Mouse (Mus musculus) gastrocnemius, adult 18-20 months (tissue): ENCODE results near the gene 1520401A03Rik. TPM values are rescaled to one million over a fixed set of nuclear protein-coding genes. Genes with fewer than 3 reads are reported as not detected.

Experiments
- DNase-seq: peaks from one replicate; pipeline ENCODE4 v3.0.0; 2021; ENCODE audit warnings: low spot score
- total RNA-seq, 2 experiments: library from RNA; stranded (reverse); gene quantifications; 2 replicates each; pipeline ENCODE4 v1.2.3; 2021

1520401A03Rik gene
- total RNA-seq, 2 experiments from 2014 or later: not detected

DNA sequence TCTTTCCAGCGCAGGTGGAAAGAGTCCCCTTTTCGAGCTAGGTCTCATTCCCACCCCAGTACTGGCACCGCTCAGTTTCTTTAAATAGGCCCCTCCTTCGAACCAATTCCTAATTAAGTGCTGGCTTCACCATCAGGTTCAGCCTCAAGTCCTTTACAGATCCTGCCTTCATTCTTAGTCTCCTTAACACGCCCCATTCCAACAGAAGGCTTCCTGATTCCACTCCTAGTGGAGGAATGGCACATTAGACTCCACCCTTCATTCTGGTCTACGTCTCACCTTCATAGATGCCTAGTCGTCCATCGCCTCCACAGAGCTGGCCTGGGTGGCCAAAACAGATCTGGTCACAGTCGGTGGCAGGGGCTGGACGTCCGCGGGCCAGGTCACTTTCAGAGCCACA, 20.4 kb upstream of the 1520401A03Rik start:
- DNase-seq: no peak

DNA sequence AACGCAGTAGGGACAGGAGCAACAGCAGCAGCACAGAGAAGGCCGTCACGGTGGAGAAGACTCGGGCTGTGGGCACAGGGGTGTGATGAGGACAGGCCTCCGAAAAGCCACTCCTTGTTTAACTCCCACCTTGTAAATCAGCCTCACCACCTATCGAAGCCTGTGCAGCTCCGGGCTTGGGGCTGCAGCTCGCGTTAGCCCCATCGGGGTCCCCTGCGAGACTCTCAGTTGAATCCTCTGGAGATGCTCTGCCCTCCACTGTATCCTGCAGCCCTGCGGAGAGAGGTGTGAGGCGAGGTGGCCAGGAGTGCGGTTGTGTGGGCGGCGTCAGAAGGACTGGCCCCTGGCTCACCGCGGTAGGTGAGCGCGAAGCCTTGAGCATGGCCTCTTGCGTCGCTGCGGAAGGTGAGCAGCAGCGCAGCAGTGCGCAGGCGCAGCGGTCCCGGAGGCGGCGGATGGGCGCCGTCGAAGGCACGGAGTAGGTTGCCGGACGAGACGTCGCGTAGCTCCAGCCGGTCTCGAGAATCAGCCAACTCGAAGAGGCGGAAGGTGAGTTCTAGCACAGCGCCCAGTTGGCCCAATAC, 19.7 kb upstream of the 1520401A03Rik start:
- no peak for DNase-seq

DNA sequence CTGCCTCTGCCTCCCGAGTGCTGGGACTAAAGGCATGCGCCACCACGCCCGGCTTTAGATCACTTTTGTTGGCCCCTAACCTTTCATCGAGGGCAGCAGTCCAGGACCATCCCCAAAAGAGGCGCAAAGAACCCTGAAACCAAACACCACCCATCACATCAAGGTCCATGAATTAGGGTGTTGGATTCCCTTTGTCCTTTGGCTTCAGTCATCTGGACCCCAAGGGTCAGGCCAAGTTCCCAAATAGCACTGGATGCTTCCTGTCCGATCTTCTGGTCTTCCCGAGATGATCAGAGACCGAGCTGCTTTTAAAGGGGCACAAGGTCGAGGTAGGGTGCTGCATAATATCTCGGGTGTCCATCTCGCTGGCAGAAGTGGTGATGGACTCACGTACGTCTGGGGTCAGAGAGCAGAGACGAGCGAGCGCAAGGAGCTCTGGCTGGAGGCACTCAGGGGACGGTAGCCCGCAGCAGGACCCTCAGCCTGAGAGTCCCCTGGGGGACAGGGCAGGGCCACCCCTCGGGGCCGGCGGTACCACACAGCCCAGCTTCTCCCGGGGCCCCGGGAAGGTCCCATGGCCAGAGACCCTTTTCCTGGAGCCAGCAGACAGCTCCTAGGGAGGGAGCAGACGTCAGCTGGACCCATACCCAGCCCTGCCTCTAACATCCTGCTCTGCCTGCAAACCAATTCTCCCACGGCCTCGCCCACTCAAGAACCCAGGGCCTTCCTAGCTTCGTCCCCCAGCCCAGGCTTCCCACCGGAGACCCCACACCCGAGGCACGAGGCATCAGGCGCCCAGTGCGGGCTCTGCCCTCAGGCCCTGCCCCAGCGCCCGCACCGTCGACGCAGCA, 19.0 kb upstream of the 1520401A03Rik start:
- no peak for DNase-seq

DNA sequence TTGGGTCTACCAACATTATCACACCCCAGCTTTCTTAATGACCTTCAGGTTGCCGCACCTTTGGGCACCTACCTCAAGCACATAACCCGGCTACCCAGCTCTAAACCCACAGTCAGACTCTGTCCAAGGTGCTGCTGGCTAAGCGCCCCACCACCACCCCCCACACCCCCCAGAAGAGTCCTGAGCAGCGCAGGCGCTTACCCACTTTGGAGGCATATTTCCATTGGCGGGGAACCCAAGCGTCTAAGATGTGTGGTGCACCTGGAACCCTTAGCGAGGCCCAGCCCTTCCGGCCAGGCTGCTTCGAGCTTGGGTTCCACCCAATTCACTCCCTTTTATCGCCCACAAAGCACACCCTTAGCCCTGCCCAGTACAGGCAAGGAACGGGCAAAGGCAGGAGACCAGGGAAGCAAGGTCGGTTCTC, 18.0 kb upstream of the 1520401A03Rik start, which contains the start of gene Paqr4:
TSS of gene Paqr4 (minus strand) at position 270 of the 424 bp plus-strand sequence.
- DNase-seq: no peak

DNA sequence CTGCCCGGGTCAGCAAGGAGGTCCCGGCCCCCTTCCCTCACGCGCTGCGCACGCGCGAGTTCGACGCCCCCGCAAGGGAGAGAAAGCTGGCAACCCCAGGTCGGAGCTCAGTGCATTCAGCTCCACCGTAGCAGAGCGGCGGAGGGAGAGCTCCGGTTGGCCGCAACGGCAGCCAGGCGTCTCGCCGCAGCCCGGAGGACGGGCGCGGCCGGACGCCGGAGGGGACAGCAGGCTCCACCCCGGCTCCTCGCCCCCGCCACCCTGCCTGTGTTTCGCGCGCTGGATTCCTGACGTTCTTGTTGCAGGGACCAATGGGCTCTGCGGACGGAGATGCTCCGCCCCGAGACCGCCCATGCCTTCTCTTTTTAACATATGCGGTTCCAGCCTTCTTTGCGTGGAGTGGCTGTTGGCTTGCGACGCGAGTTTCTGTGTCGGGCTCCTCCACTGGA, 17.6 kb upstream of the 1520401A03Rik start:
- peak; percentile 88 for DNase-seq

DNA sequence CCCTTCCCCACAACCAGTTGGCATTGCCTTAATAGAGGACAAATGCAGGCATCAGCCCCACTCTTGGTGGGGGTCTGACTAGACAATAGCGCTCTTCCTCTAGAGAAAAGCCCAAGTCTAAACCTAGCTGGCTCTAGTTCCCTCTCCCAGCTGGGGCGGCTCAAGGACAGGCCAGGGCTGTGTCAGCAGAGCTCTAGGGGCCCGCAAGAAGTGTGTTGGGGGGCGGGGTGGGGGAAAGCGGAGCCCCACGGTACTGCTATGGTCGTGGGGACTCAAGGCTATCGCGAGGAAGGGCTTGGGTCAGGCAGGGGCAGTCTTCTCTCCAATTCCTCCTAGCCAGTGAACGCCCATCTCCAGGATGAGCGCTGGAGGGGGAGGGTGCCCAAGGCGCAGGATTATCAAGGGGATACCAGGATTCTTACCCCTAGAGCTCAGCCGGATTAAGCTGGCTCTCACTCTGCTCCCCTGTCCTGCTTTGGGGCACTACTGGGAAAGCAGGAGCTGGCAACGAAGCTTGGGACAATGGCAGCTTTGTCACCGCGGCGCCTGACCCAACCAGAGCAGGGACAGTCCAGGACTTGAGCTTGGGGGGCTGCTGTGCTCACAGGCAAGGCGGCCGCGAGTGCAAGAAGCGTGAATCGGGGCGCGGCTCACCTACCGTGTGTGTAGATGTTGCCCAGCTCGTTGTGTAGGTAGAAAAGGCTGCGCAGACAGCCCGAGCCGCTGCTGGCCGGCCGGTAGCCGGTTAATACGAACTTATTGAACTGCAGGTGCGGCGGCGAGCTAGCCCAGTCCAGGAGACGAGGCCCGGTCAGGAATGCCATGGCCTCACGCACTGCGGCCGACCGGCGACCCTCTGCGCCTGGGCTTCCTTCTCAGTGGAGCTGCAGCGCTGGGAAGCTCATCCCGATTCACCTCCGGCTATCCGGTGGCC, 16.9 kb upstream of the 1520401A03Rik start:
- no peak for DNase-seq

DNA sequence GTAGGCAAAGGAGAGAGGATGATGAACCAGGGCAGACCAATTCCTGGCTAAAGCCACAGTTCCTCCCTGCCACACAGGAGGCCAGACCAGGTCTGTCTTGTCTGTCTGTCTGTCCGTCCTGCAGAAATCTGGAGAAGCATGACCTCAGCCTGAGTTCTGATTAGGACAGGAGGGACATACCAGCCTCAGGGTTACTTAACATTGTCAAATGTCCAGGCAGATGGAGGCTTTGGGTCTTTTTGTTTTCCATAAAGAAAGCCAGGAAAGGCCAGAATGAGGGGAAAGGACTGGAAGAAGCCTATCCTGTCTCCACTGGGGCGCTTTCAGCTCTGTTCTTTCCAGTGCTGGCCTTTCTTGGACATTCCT, 16.2 kb upstream of the 1520401A03Rik start:
- DNase-seq: no peak

DNA sequence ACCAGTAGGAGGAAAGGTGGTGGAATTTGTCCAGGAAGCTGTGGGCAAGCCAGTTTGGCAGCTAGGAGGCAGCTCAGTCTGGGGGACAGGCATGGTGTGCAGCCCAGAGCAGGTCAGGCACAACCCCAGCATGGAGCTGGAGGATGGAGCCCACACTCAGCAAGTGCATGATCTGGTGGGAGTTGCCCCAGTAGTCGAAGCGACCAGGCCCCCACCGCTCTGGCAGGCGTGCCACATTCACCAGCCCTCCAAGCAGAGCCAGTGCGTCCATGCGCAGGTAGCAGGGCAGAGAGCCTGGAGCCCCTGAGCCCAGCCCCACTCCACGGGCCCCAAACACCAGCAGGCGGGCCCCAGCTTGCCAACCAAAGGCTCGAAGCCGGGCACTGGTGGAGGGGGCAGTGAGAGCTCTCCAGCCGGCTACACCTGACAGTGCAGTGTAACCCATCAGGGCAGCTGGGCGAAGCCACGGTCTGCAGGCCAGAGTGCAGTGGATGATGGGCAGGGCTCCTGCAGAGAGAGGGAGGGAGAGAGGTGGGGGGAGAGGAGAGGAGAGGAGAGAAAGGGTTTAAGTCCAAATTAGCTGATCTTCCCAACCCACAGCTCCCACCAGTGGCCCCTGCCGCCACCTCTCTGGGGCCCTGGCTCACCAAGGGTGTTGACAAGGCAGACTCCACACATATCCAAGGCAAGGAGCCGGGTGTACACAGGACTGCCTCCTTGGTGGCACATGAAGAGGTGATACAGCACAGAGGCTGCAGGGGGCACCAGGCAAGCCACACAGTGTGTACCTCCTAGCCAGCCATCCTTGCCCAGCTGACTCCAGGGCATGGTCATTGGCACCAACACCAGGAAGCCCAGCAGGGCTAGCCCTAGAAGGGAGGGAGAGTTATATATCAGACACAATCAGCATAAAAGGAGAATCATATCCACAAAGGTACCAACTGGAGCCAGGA, 15.2 kb upstream of the 1520401A03Rik start:
- no peak for DNase-seq

DNA sequence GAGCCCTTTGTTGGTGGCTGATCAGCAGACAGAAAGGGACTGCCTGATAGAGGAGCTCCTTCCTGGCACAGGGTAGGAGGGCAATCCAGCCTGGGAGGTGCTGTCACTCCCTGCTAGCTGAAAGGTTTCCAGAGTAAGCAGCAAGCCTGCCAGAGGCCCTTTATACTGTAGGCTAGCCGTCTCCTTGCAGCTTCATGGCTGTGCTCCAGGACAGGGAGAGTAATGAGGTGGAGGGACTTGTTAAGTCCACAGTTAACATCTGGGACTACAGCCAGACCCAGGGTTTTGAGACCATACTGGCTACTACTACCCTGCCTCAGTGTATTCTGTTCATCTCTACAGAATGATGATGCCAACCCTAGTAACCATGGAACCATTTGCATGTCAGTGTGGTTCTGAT, 11.8 kb upstream of the 1520401A03Rik start:
- no peak for DNase-seq

DNA sequence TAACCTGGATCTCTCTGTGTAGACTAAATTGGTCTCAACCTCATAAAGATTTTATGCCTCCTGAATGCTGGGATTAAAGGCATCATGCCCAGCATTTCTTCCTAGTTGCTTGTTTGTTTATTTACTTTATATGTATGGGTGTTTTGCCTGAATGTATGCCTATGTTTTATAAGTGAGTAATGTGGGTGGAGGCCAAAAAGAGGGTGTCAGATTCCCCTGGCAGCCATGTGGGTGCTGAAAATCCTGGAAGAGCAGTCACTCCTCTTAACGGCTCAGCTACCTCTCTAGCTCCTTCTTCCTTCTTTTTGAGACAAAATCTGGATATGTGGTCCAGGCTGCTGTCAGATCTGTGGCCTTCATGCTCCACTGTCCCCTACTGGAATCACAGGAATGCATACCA, 7.9 kb upstream of the 1520401A03Rik start:
- no peak for DNase-seq

DNA sequence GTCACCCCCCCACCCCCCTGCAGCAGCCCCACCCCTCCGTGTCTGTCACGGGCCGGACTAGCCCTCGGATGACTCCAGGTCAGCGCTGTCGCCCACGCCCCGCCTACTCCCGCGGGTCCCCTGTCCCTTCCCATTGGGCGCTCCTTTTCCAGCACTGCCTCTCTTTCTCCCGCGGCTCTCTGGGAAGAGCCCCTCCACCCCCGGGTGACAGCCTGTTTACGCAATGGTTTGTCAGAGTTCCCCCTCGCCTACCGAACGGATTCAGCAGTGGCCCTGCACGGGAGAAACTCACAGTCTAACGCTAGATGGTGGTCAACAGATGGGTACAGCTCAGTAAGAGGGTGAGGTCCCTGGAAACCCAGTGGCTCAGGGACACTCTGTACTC, 4.2 kb upstream of the 1520401A03Rik start:
- peak; percentile 81 for DNase-seq

DNA sequence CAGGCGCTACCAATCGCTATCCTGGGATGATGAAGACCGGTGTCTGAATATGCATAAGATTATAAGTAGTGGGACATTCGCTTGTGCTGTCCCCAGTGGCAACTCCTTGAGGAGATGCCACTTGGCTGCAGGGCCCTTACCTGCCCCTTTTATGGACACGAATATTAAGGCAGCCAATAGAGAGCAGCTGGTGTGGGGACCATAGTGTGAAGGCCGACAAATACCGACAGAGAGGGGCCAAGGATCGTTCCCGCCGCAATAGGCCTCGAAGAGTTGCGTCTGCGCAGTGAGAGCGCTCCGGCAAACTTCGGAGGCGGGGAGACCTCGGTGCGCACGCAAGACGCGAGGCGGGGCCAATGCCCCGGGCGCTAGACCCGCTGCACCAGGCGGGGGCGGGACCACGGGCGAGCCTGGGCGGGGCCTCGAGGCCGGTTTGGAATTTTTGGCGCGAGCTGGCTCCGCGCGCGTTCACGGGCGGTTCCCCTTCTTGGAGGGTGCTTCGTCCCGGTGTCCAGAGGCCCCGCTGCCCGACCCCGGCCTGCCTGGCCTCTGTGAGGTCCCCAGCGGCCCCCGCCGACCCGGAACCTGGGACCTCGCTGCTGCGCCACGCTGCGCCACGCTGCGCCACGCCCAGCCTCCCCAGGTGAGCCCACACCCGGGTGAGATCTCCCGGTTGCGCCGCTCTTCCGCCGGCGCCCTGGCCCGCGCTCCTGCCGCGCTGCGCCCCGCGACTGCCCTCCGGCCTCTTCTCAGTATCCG, 3.6 kb upstream of the 1520401A03Rik start, which contains the start of gene Pkmyt1:
TSS of gene Pkmyt1 (plus strand) at position 338 of the 759 bp plus-strand sequence.
- peak; percentile 94 for DNase-seq

DNA sequence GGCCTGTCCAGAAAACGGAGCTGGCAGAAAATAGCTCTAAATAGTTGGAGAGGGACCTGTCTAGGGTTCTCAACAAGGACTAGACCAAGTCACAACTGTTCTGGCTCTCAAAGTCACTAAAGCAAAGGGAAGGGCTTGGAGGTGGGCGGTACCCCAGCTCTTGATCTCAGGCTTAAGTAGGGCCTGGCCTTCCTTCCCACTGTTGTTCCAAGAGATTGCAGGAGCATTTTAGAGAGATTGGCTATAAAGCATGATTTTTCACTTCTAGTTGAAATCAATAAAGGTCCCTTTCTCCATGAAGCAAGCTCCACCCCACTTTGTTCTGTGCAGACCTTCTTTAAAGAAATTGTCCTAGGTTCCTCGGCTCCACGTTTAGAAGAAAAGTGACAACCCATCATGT, 2.9 kb upstream of the 1520401A03Rik start:
- no peak for DNase-seq

DNA sequence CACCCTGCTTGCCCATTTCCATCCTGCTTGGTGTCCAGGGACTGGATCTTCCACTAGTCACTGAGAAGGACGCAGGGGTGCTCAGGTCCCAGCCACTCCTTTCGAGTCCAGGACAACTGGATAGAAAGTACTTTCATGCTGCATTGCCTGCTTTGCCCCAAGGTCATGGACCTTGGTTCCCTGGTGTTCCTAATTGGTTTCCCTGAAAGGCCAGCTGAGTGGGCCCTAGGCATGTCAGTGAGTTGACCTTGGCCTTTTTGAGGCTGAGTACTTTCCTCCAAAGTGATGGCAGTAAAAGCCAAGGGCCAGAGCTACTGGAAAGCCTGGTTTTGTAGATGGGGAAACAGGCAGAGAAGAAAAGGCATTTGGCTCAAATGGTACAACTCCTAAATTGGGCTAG, 697 bp downstream of the 1520401A03Rik start:
- DNase-seq: no peak

DNA sequence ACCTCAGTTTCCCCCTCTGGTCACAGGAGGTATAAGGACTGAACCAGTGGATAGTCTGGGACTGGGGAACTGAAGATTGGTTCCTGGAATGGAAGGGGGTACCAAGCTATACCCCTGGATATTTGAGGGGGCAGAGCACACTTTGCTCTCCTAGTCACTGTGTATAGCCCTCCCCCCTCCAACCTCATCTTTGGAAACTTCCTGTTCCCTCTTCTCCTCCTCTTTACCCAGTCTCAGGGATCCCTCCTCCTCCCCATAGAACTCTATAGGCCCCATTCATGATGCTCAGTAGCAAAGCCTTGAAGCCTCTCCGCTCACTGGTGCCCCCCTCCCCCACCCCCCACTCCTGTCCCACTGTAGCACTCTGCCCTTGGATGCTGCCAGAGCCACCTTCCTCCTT, 3.1 kb downstream of the 1520401A03Rik start:
- DNase-seq: no peak

DNA sequence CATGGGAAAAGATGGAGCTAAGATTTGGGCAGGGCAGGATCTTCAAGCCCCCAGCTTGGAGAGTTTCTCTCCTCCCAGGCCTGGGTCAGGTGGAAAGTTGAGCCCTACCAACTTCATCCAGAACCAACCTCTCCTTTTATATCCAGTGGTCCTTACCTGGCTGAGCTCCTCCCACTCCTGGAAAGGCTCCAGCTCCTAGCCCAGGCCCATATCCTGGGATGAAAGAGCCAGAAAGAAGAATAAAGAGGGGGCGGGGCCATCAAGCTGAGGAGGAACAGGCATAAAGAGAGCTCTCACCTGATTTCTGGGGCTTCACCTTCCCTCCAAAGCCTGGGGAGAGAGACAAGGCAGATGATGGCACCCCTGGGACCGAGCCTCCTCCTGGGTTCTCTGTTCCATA, 5.6 kb downstream of the 1520401A03Rik start:
- DNase-seq: no peak

DNA sequence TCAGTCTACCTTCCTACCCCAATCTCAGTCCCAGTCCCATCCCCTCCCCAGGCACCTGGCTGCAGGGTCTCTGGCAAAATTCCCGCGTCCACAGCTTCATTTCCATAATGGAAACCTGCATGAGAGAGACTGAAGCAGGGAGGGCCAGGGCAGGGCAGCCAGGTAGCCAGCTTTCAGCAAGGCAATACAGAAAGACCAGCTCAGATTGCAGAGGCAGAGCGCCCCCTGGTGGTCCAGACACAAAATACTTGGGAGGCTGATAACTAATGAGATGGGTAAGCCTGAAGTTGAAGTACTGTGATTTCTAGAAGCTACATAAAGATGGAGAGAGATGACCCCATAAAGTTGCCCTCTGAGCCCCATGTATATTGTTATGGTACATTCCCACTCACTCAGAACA, 16.4 kb downstream of the 1520401A03Rik start:
- peak; percentile 59 for DNase-seq

DNA sequence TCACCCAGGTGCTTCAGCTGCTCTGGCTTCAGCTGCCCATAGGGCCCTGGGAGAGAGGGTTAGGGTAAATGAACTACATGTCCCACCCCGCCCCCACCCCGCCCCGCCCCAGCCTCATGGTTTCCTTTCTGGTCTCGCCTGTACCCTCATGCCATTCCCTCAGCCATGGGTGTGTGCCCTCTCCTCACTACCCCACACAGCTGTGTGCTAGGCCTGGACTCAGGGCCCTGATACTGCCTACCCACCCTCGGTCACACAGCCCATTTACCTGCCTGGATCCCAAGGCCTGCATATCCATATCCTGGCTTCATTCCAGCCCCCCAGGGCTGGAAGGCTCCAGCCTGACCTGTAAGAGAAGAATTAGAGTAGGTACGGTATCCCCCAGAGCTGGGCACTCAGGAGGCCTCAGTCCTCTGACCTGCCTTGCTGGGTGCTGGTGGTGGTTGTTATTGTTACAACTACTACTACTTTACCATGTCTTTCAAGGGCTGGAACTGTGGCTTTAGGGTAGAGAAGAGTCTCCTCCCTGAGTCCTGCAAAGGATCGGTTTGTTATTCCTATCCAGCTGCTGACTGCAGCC, 17.0 kb downstream of the 1520401A03Rik start:
- no peak for DNase-seq

DNA sequence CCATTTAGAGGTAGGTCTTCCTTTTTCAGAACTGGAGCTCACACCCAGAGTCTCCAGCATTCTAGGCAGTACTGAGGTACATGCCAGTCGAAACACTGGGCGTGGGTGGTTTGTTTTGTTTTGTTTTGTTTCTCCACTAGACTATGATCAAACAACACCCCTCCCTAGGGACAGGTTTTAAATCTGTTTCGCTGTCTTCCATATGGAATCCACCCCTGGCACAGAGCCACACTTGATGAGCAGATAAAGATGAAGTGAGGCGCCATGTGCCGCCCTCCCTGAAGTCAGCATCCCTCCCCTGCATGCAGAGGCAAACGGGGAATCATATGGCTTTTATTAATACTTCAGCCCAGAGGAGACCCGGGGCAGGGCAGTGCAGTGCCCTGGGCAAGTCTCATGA, 17.8 kb downstream of the 1520401A03Rik start:
- no peak for DNase-seq

DNA sequence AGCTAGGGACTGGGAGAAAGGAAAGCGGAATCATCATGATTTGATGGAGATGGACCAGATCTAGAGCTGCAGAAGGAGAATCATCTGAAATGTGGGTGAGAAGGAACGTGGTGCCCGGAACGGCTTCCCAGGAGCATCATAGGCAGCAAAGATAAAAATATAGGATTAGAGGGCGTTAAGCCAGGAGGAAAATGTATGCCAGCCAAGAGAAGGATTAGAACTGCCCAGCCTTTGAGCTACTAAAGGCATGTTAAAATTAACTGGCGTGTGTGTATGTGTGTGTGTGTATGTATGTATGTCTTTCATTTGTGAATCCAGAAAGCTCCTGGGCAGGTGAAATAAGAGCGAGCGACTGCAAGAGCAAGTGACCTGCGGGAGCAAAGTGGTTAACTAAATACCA, 19.3 kb downstream of the 1520401A03Rik start:
- DNase-seq: no peak
